Mouse (Mus musculus) hindbrain, embryonic 16.5 days (tissue): ENCODE data around the gene Slc26a1. TPM values are rescaled to one million over a fixed set of nuclear protein-coding genes. Genes with fewer than 3 reads are reported as not detected.

Experiments used
- ATAC-seq: fragments of 200-750 bp; cut with Nextera tagmentation; 2 replicates; pipeline ENCODE4 v1.8.0; 2017; ENCODE audit warnings: moderate TSS enrichment, moderate library complexity
- H3K27ac ChIP-seq: fragments of 300-500 bp; sonication (generic); 2 replicates; pipeline ENCODE4 v1.5.1; 2014; ENCODE audit warnings: low read depth, mild to moderate bottlenecking, control low read depth, low read length, moderate library complexity
- H3K27me3 ChIP-seq: fragments of 300-500 bp; sonication (generic); replicated peaks from 2 replicates; pipeline ENCODE4 v1.6.1; 2014; ENCODE audit warnings: low read length; ENCODE audit not compliant: control insufficient read depth, insufficient read depth
- H3K36me3 ChIP-seq: fragments of 300-500 bp; sonication (generic); 2 replicates; pipeline ENCODE4 v1.6.1; 2014; ENCODE audit warnings: mild to moderate bottlenecking, low read length, moderate library complexity, mixed read lengths; ENCODE audit not compliant: control insufficient read depth, insufficient read depth
- H3K4me1 ChIP-seq: fragments of 300-500 bp; sonication (generic); 2 replicates; pipeline ENCODE4 v1.6.1; 2014; ENCODE audit warnings: low read depth, low read length; ENCODE audit not compliant: control insufficient read depth, insufficient read depth
- H3K4me2 ChIP-seq: fragments of 300-500 bp; sonication (generic); 2 replicates; pipeline ENCODE4 v1.6.1; 2014; ENCODE audit warnings: mild to moderate bottlenecking, low read length, control low read depth, moderate library complexity
- H3K4me3 ChIP-seq: fragments of 300-500 bp; sonication (generic); 2 replicates; pipeline ENCODE4 v1.5.1; 2014; ENCODE audit warnings: mild to moderate bottlenecking, low read length, control low read depth, moderate library complexity
- H3K9ac ChIP-seq: fragments of 300-500 bp; sonication (generic); 2 replicates; pipeline ENCODE4 v1.6.1; 2014; ENCODE audit warnings: low read depth, mild to moderate bottlenecking, control low read depth, low read length, moderate library complexity
- H3K9me3 ChIP-seq: fragments of 300-500 bp; sonication (generic); 2 replicates; pipeline ENCODE4 v1.6.1; 2014; ENCODE audit warnings: mild to moderate bottlenecking, low read length, moderate library complexity; ENCODE audit not compliant: control insufficient read depth
- WGBS: fragments of 180-500 bp; shearing (Covaris S2); extraction: QIAGEN DNeasy Blood & Tissue Kit; methylation state at CpG from one replicate; pipeline ENCODE4 v1.1.7; 2014; 5-methylcytosine and 5-hydroxymethylcytosine counted together
- polyA plus RNA-seq: library from polyadenylated mRNA; unstranded; fragments of >200 nt; fragmentation: Nextera tagmentation; extraction: Ambion mirVana; gene quantifications from 2 replicates; pipeline ENCODE4 v1.2.1, GENCODE M21; 2015

Slc26a1 gene
- polyA plus RNA-seq, 1 experiment from 2014 or later = 3.6 TPM

- ATAC-seq = no peak
- H3K4me2 ChIP-seq = no peak overlapping the region
- no peak overlapping the region for H3K4me3 ChIP-seq
- 81% methylated on average over 2 of the region's 2 CpGs for WGBS
- peaks cover 13% of the 10 kb centered on the region for H3K4me1 ChIP-seq
- no peaks in the 10 kb centered on the region for H3K9me3 ChIP-seq
- H3K36me3 ChIP-seq = peaks cover 11% of the 10 kb centered on the region
- H3K27ac ChIP-seq = no peak overlapping the region
- H3K9ac ChIP-seq = no peak overlapping the region
- no peaks in the 10 kb centered on the region for H3K27me3 ChIP-seq
Measured at GRCm38 (mm10) chr5:108667370-108667769, 8.0 kb downstream of the Slc26a1 start.

- ATAC-seq = no peak
- H3K4me3 ChIP-seq = no peak overlapping the region
- no peak overlapping the region for H3K4me2 ChIP-seq
- no peak overlapping the region for H3K27ac ChIP-seq
- H3K27me3 ChIP-seq = no peaks in the 10 kb centered on the region
- H3K4me1 ChIP-seq = peaks cover 12% of the 10 kb centered on the region
- H3K9me3 ChIP-seq = no peaks in the 10 kb centered on the region
- H3K36me3 ChIP-seq = no peaks in the 10 kb centered on the region
- H3K9ac ChIP-seq = no peak overlapping the region
- WGBS = 44% methylated on average over 3 of the region's 3 CpGs
Measured at GRCm38 (mm10) chr5:108665066-108665465, 10.3 kb downstream of the Slc26a1 start.

- H3K27me3 ChIP-seq = no peaks in the 10 kb centered on the region
- peaks cover 17% of the 10 kb centered on the region for H3K4me1 ChIP-seq
- H3K4me3 ChIP-seq = no peak overlapping the region
- no peaks in the 10 kb centered on the region for H3K9me3 ChIP-seq
- no peak for ATAC-seq
- no peak overlapping the region for H3K9ac ChIP-seq
- H3K27ac ChIP-seq = no peak overlapping the region
- no peaks in the 10 kb centered on the region for H3K36me3 ChIP-seq
- no peak overlapping the region for H3K4me2 ChIP-seq
- 85% methylated on average over 4 of the region's 4 CpGs for WGBS
Measured at GRCm38 (mm10) chr5:108662772-108663171, 12.6 kb downstream of the Slc26a1 start.

GRCm38 (mm10) chr5:108660632-108661268 lies 14.6 kb downstream of the Slc26a1 start:
- H3K4me2 ChIP-seq = peak overlapping the region; percentile 91
- H3K9ac ChIP-seq = peak overlapping the region; percentile 98
- peaks cover 9% of the 10 kb centered on the region for H3K36me3 ChIP-seq
- H3K4me3 ChIP-seq = peak overlapping the region; percentile 95
- H3K9me3 ChIP-seq = no peaks in the 10 kb centered on the region
- WGBS = 9% methylated on average over 36 of the region's 36 CpGs
- H3K27me3 ChIP-seq = no peaks in the 10 kb centered on the region
- ATAC-seq = peak; percentile 98
- H3K4me1 ChIP-seq = peaks cover 17% of the 10 kb centered on the region
- H3K27ac ChIP-seq = peak overlapping the region; percentile 41

GRCm38 (mm10) chr5:108659698-108660631 lies 15.4 kb downstream of the Slc26a1 start, which contains the start of gene Idua:
Gene Idua (plus strand): TSS chr5:108660331.
- WGBS = 10% methylated on average over 24 of the region's 24 CpGs
- ATAC-seq = peak; percentile 71
- H3K4me2 ChIP-seq = peak within 1 kb of the TSS; percentile 91
- peak within 1 kb of the TSS; percentile 95 for H3K4me3 ChIP-seq
- no peaks in the 10 kb centered on the region for H3K27me3 ChIP-seq
- H3K27ac ChIP-seq = peak within 1 kb of the TSS; percentile 41
- peaks cover 17% of the 10 kb centered on the region for H3K4me1 ChIP-seq
- H3K9ac ChIP-seq = peak within 1 kb of the TSS; percentile 98
- H3K9me3 ChIP-seq = no peaks in the 10 kb centered on the region
- peaks cover 16% of the 10 kb centered on the region for H3K36me3 ChIP-seq

GRCm38 (mm10) chr5:108658611-108659010 lies 16.8 kb downstream of the Slc26a1 start:
- Histone ChIP-seq H3K4me3 (no peak overlapping the region), H3K9me3 (no peaks in the 10 kb centered on the region), H3K4me1 (peaks cover 17% of the 10 kb centered on the region), H3K9ac (peak overlapping the region; percentile 4; the same call in 1 of the 2 replicates), H3K27me3 (no peaks in the 10 kb centered on the region), H3K36me3 (peaks cover 29% of the 10 kb centered on the region), H3K4me2 (no peak overlapping the region), H3K27ac (no peak overlapping the region)
- ATAC-seq = no peak
- 46% methylated on average over 1 of the region's 1 CpGs for WGBS

GRCm38 (mm10) chr5:108657406-108657805 lies 18.0 kb downstream of the Slc26a1 start:
- H3K36me3 ChIP-seq = peaks cover 37% of the 10 kb centered on the region

GRCm38 (mm10) chr5:108655891-108656650 lies 19.3 kb downstream of the Slc26a1 start:
- Histone ChIP-seq H3K9ac (no peak overlapping the region), H3K9me3 (no peaks in the 10 kb centered on the region), H3K27me3 (no peaks in the 10 kb centered on the region), H3K4me2 (no peak overlapping the region), H3K27ac (no peak overlapping the region), H3K36me3 (peaks cover 46% of the 10 kb centered on the region), H3K4me3 (no peak overlapping the region), H3K4me1 (peaks cover 17% of the 10 kb centered on the region)
- no peak for ATAC-seq
- 88% methylated on average over 15 of the region's 15 CpGs for WGBS

More at GRCm38 (mm10) chr5:108657406-108657805, 18.0 kb downstream of the Slc26a1 start:
- Histone ChIP-seq H3K9ac (no peak overlapping the region), H3K9me3 (no peaks in the 10 kb centered on the region), H3K4me3 (no peak overlapping the region), H3K27ac (no peak overlapping the region), H3K4me1 (peaks cover 17% of the 10 kb centered on the region), H3K4me2 (no peak overlapping the region), H3K27me3 (no peaks in the 10 kb centered on the region)
- no peak for ATAC-seq
- WGBS = 65% methylated on average over 5 of the region's 5 CpGs
